Mouse (Mus musculus): ENCODE results near the gene Ttyh1. TPM values are rescaled to one million over a fixed set of nuclear protein-coding genes. Genes with fewer than 3 reads are reported as not detected.
A peak's percentile ranks its signal among the peaks of the same experiment; 100 is the strongest.
"Not testable (repeated sequence)": the region's sequence is repeated elsewhere in the genome, so short reads cannot be mapped to it uniquely, and the experiment has no call there.

Ttyh1 gene
- polyA plus RNA-seq, 2 experiments = 0.11 to 0.24 TPM

GRCm38 (mm10) chr7:4151241-4151640, 32.0 kb downstream of the Ttyh1 start:
- ATAC-seq (ENCODE audit: insufficient read depth) (no peak), DNase-seq (ENCODE audit: low read depth in 3 of 3, low spot score in 3 of 3) (no peak)
- H3K36me3 ChIP-seq (replicated peaks; ENCODE audit: control insufficient read depth, insufficient read depth, low read depth) = peaks cover 18% of the 10 kb centered on the region
- H3K27ac ChIP-seq = no peak overlapping the region
- H3K9me3 ChIP-seq (ENCODE audit: control insufficient read depth, low read length) = no peaks in the 10 kb centered on the region
- TF ChIP-seq EP300 (IDR thresholded peaks at IDR 0.05; ENCODE audit: low read depth) (no peak), CTCF (IDR thresholded peaks at IDR 0.05; ENCODE audit: low read depth) (no peak)
- H3K27me3 ChIP-seq (ENCODE audit: control insufficient read depth, insufficient read depth, low read length) = 0 out of 2 replicates have a peak, but pooled peaks cover 3% of the 10 kb centered on the region
- H3K4me1 ChIP-seq (replicated peaks; ENCODE audit: control insufficient read depth in 2 of 2, insufficient read depth in 2 of 2, low read length in 1 of 2) = peaks cover 3 to 10% of the 10 kb centered on the region in 2 experiments
- H3K9ac ChIP-seq (replicated peaks) = no peak overlapping the region; the same call in 1 of the 2 replicates
- 23% methylated on average over 22 of the region's 22 CpGs for WGBS (ENCODE audit: insufficient replicate concordance)
- peak overlapping the region in 1 of 2 experiments; percentile 75; a peak in 2 of 4 replicates for H3K4me3 ChIP-seq (ENCODE audit: insufficient read depth in 1 of 2, low read depth in 2 of 2, low read length in 2 of 2)
- peak overlapping the region; percentile 94 for H3K4me2 ChIP-seq (ENCODE audit: low read depth)

DNA sequence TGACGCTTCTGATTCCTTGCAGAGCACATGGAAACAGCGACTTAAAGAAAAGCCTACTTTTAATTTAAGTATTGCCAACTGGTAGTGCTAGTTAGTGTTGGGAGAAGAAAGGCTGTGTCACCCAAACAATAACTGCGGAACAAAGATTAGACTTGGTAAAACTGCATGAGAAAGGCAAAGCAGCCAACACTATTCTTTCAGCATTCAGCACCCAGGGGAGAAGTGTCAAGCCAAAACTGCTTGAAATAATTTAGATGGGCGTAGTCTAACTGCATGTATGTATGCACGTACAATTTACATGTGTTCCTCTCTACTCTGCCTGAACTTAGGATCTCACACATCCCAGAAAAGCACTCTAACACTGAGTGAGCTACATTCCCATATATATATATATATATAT, 35.1 kb downstream of the Ttyh1 start:
- Histone ChIP-seq H3K4me3 (ENCODE audit: insufficient read depth in 1 of 2, low read depth in 2 of 2, low read length in 2 of 2) (no peak overlapping the region), H3K4me1 (replicated peaks; ENCODE audit: control insufficient read depth in 2 of 2, insufficient read depth in 2 of 2, low read length in 1 of 2) (peaks cover 3 to 10% of the 10 kb centered on the region in 2 experiments), H3K27me3 (ENCODE audit: control insufficient read depth, insufficient read depth, low read length) (0 out of 2 replicates have a peak, but pooled peaks cover 3% of the 10 kb centered on the region), H3K9ac (replicated peaks) (no peak overlapping the region), H3K27ac (no peak overlapping the region), H3K36me3 (replicated peaks; ENCODE audit: control insufficient read depth, insufficient read depth, low read depth) (no peaks in the 10 kb centered on the region), H3K4me2 (ENCODE audit: low read depth) (no peak overlapping the region), H3K9me3 (ENCODE audit: control insufficient read depth, low read length) (no peaks in the 10 kb centered on the region)
- DNase-seq (ENCODE audit: low read depth in 3 of 3, low spot score in 3 of 3) (no peak), ATAC-seq (ENCODE audit: insufficient read depth) (no peak)
- TF ChIP-seq CTCF (IDR thresholded peaks at IDR 0.05; ENCODE audit: low read depth) (no peak), EP300 (IDR thresholded peaks at IDR 0.05; ENCODE audit: low read depth) (no peak)
- WGBS (ENCODE audit: insufficient replicate concordance) = 55% methylated on average over 5 of the region's 5 CpGs

GRCm38 (mm10) chr7:4154976-4155375, 35.8 kb downstream of the Ttyh1 start:
- TF ChIP-seq CTCF (IDR thresholded peaks at IDR 0.05; ENCODE audit: low read depth) (no peak), EP300 (IDR thresholded peaks at IDR 0.05; ENCODE audit: low read depth) (no peak)
- no peak overlapping the region for H3K9ac ChIP-seq (replicated peaks)
- H3K27me3 ChIP-seq (ENCODE audit: control insufficient read depth, insufficient read depth, low read length) = 0 out of 2 replicates have a peak, but pooled peaks cover 3% of the 10 kb centered on the region
- no peaks in the 10 kb centered on the region for H3K9me3 ChIP-seq (ENCODE audit: control insufficient read depth, low read length)
- peaks cover 3 to 10% of the 10 kb centered on the region in 2 experiments for H3K4me1 ChIP-seq (replicated peaks; ENCODE audit: control insufficient read depth in 2 of 2, insufficient read depth in 2 of 2, low read length in 1 of 2)
- DNase-seq (ENCODE audit: low read depth in 3 of 3, low spot score in 3 of 3) (no peak), ATAC-seq (ENCODE audit: insufficient read depth) (no peak)
- no peaks in the 10 kb centered on the region for H3K36me3 ChIP-seq (replicated peaks; ENCODE audit: control insufficient read depth, insufficient read depth, low read depth)
- H3K27ac ChIP-seq = no peak overlapping the region
- H3K4me3 ChIP-seq (ENCODE audit: insufficient read depth in 1 of 2, low read depth in 2 of 2, low read length in 2 of 2) = no peak overlapping the region
- H3K4me2 ChIP-seq (ENCODE audit: low read depth) = no peak overlapping the region
- WGBS (ENCODE audit: insufficient replicate concordance) = 59% methylated on average over 4 of the region's 4 CpGs

DNA sequence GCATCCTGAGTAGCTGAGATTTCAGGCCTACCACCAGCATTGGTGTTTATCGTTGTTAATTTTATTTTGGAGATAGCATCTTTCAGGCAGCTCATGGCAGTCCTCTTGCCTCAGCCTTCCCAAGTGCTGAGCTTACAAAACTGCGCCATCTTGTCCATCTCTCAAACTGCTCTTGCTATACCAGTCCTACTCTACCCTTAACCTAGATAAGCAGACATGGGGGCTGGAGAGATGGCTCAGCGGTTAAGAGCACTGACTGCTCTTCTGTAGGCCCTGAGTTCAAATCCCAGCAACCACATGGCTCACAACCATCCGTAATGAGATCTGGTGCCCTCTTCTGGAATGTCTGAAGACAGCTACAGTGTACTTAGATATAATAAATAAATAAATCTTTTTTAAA, 42.4 kb downstream of the Ttyh1 start:
- not testable (repeated sequence) for H3K4me2 ChIP-seq (ENCODE audit: low read depth); ATAC-seq (ENCODE audit: insufficient read depth); H3K27ac ChIP-seq; H3K4me3 ChIP-seq (ENCODE audit: insufficient read depth in 1 of 2, low read depth in 2 of 2, low read length in 2 of 2); H3K36me3 ChIP-seq (replicated peaks; ENCODE audit: control insufficient read depth, insufficient read depth, low read depth); DNase-seq (ENCODE audit: low read depth in 3 of 3, low spot score in 3 of 3); H3K4me1 ChIP-seq (replicated peaks; ENCODE audit: control insufficient read depth in 2 of 2, insufficient read depth in 2 of 2, low read length in 1 of 2); H3K9ac ChIP-seq (replicated peaks); H3K9me3 ChIP-seq (ENCODE audit: control insufficient read depth, low read length); H3K27me3 ChIP-seq (ENCODE audit: control insufficient read depth, insufficient read depth, low read length)
- 67% methylated on average over 4 of the region's 4 CpGs for WGBS (ENCODE audit: insufficient replicate concordance)

- Histone ChIP-seq H3K9me3 (ENCODE audit: control insufficient read depth, low read length) (no peaks in the 10 kb centered on the region), H3K9ac (replicated peaks) (no peak overlapping the region; the same call in 1 of the 2 replicates), H3K4me2 (ENCODE audit: low read depth) (peak overlapping the region; percentile 51), H3K36me3 (replicated peaks; ENCODE audit: control insufficient read depth, insufficient read depth, low read depth) (no peaks in the 10 kb centered on the region), H3K27ac (no peak overlapping the region), H3K27me3 (ENCODE audit: control insufficient read depth, insufficient read depth, low read length) (no peaks in the 10 kb centered on the region), H3K4me1 (replicated peaks; ENCODE audit: control insufficient read depth in 2 of 2, insufficient read depth in 2 of 2, low read length in 1 of 2) (peaks cover 0 to 9% of the 10 kb centered on the region in 2 experiments; a peak in 2 of 4 replicates), H3K4me3 (ENCODE audit: insufficient read depth in 1 of 2, low read depth in 2 of 2, low read length in 2 of 2) (peak overlapping the region; percentile 25 to 49)
- no peak for DNase-seq (ENCODE audit: low read depth in 3 of 3, low spot score in 3 of 3)
- WGBS (ENCODE audit: insufficient replicate concordance) = 1% methylated on average over 11 of the region's 11 CpGs
- ATAC-seq (ENCODE audit: insufficient read depth) = peak; percentile 48; the same call in 1 of the 2 replicates
- TF ChIP-seq CTCF (IDR thresholded peaks at IDR 0.05; ENCODE audit: low read depth) = no peak
- no peak for TF ChIP-seq EP300 (IDR thresholded peaks at IDR 0.05; ENCODE audit: low read depth)
Observed at GRCm38 (mm10) chr7:4163571-4164072, 44.4 kb downstream of the Ttyh1 start.

Data from liver, embryonic 14.5 days (tissue).